Mouse (Mus musculus) urinary bladder, postnatal 10 days (tissue): ENCODE results near the gene Cx3cr1.

ENCODE experiments used
- DNase-seq: peaks from one replicate; pipeline ENCODE4 v3.0.0; 2022; ENCODE audit warnings: low spot score

Gene Cx3cr1

DNA sequence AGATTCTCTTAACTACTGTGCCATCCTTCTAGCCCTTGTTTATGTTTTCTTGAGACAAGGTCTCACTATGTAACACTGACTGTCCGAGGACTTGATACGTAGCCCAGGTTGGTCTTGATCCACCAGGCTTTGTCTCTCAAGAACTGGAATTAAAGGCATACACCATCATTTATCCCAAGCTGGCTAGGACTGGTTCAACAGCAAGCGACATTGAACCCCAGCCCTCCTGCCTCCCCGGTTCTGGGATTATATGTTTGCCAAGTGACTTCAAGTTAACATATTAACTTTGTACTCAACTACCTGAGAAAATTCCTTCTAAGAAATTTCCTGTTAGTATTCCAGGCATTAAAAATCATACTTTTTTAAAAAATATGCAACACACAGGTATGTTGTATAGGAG, 94.4 kb downstream of the Cx3cr1 start:
- no peak for DNase-seq

DNA sequence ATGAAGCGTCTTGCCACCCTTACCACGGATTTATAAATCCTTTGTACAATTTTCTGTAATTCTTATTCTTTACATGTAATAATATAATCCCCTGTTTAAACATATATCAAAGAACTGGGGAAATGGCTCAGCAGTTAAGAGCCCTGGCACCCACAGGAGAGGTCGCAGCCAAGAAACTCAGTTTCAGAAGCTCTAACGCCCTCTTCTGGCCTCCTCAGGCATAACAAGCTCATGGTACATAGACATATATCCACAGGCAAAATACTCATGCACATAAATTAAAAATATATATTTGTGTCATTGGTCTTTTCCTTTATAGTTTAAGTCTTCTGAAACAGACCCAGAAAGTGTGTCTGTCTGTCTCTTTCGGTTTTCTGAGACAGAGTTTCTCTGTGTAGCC, 95.1 kb downstream of the Cx3cr1 start:
- DNase-seq, result no peak

DNA sequence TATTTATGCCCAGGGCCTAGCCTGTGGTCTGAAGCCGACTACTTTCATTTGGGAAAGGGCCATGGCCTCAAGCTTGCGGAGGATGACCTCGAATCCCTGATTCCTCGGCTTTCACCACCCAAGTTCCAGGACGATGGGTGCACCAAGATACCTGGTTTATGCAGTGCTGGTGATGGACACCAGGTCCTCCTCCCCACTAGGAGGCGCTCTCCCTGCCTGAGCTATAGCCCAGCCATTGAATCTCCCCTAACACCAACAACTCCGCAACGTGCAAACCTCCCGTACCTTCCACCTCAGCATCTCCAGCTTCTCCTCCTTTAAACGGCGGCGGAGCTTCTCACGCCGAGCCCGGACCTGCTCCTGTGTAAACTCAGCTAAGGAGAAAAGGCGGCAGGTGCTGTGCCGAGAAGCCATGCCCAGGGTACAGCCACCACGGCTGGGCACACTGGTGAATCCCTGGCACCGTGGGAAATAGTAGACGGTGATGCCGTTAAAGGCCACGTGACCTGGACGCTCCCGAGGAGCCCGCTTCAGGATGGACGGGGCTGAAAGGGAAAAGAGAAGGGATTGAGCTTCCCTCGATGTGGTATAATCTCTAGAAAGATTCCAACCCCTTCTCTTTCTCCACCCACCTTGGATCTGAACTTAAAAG, 95.7 kb downstream of the Cx3cr1 start:
- DNase-seq, result no peak

DNA sequence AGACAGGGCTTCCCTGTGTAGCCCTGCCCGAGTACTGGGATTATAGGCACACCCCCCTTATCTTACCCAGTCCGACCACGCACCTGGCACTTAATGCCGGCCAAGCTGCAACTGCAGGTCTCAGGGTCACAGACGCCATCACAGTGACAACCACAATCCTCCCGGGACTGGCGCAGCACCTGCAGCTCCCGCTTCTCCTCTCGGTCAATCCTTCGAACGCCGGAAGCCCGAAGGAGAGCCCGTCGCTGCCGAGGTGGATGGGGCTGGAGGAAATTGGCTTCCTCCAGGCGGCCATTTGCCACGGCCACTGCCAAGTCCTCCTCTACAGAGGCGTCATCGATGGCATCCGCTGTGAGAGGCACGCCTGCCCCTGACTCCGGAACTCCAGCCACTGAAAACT, 96.4 kb downstream of the Cx3cr1 start:
- no peak for DNase-seq

GRCm38 (mm10) chr9:119972582-119972981, 97.1 kb downstream of the Cx3cr1 start:
- no peak for DNase-seq

- DNase-seq, result no peak
Measured at GRCm38 (mm10) chr9:119972166-119972565, 97.5 kb downstream of the Cx3cr1 start.

DNA sequence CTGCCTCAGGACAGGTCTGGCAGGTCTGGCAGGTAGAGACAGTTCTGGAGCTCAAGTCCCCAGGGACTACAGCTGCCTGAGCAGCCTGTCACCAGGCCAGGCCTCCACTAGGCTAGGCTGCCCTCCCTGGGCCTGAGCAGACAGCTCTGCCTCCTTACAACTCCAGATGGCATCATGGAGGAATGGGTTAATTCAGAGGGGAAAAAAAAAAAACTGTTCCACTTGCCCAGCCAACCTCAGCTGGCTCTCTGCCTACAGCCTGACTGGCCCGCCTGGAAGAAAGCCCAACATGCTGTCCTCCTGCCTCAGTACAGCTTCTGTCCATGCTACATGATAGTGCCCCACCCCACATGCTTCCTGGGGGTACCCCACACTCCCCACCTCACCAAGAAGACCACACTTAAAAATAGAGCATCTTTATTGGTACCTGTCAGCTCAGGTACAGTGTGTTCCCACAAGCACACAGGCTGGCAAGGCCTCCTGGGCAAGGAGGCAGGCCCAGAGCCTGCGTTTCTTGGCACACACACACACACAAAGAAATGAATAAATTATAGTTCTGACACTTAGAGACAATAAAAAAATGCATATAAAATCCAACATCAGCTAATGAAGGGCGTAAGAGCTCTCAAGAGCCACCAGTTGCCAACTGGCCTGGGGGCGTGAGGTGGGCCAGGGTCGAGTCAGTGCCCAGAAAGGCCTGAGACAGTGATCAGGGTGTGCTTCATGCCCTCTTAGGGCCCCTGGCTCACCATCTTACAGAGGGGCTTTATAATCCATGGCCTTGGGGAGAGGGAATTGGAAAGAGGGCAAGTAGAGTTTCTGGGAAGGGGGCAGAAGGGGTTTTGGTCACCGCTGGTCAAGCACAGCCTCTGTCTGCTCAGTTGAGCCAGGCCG, 98.7 kb downstream of the Cx3cr1 start:
- DNase-seq, result no peak

GRCm38 (mm10) chr9:119970221-119970620, 99.5 kb downstream of the Cx3cr1 start:
- DNase-seq, result no peak

DNA sequence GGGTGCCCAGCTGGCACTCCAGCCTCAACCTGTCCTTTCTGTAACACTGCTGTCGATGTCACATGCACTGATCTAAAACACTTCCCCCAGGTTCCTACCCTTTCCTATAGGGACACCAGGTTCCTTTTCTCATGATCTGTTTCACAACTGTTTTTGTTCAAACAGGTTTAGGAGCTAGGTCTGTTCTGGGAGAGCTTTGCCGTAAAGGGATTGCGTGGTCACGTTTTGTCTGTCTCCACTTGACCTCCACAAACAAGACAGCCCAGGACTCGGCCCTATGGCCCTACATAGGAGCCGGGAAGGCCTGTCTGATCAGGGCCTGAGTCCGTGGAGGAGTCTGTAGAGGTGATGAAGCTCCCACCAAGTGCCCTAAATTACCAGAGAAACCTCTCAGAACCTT, 99.9 kb downstream of the Cx3cr1 start:
- no peak for DNase-seq

DNA sequence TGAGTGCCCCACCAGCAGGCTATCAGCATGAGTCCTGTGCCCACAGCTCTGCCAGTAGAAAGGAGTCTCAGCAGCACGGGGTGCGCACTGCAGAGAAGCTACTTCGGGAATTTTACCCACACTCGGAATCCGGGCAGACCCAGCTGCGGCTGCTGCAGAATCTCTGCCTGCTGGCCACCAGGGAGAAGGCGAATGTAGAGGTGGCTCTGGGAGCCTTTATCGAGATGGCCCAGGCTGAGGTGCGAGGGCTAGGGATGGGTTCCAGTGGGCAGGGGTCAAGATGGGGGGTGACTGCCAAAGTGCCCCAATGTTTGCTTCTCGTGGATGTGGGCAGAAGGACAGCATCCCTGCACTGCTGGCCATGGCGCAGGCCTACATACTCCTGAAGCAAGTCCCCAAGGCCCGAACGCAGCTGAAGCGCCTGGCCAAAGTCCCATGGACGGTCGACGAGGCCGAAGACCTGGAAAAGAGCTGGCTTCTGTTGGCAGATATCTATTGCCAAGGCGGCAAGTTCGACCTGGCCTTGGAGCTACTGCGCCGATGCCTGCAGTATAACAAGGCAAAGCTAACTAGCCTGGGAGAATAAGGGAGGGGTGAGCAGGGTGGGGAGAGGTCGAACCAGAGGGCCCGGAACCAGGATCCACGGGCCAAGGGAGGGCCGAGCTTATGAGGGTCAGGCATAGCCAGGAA, 103.3 kb downstream of the Cx3cr1 start:
- no peak for DNase-seq

DNA sequence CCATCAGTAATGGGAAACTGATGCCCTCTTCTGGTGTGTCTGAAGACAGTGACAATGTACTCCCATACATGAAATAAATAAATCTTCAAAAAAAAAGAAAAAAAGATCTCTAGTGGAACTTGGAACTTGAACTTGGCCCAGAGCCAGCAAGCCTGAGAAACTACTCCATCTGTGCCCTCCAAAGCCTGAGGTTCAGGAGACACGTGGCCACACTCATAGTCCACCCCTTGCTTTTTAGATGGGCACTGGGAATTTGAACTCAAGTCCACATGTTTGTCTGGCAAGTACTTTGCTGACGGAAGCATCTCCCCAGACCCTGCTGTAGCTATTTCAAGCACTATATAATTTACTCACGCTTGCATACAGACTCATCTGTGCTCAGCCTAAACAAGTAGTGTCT, 104.5 kb downstream of the Cx3cr1 start:
- DNase-seq, result no peak

GRCm38 (mm10) chr9:119964206-119964605, 105.5 kb downstream of the Cx3cr1 start:
- DNase-seq, result no peak

DNA sequence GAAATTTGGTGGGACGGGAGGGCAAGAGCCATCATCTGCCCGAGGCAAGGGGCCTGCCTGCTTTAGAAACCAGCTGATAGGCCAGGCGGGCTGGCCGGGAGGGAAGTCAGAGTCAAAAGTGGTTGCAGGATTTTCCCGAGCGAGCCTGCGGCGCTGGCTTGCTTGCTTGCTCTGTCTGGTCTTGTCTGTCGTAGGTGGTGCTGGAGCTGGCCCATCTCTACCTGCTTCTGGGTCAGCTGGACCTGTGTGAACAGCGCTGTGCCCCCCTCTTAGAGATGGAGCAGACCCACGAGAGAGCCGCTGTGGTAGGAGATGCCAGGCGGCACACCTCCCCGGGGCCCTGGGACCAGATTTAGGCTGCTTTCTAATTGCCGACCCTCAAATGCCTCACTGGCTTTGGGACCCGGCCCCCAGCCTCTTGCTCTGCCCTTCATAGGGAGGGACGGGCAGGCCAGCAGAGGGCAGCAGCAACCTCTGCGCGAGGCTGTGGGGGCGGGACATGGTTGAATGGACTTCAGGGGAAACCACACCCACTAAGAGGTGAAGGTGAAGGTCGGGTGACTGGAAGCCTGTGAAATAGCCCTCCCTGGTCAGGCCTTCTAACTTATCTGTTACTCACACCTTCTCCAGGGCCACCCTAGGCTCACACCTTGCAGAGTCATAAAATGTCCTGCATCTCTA, 106.6 kb downstream of the Cx3cr1 start:
- DNase-seq, result no peak

GRCm38 (mm10) chr9:119962216-119962615, 107.5 kb downstream of the Cx3cr1 start:
- DNase-seq, result no peak

- no peak for DNase-seq
Measured at GRCm38 (mm10) chr9:119958835-119959234, 110.8 kb downstream of the Cx3cr1 start.

DNA sequence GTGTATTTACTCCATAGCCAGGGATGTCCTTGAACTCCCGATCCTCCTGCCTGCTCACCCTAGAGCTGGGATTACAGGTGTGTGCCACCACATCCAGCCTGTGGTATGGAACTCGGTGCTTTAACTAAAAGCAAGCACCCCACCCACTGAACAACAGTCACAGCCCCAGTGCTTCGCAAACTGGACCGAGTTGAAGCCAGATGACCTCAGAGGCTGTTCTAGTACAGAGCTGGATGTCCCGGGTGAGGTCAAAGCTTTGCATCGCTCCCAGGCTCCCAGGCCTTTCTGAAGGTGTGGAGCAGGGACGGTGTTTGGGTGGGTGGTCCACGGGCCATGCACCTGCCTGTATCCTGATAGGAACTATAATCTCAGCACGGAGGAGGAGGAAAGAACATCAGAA, 118.3 kb downstream of the Cx3cr1 start:
- no peak for DNase-seq

GRCm38 (mm10) chr9:119950434-119950833, 119.2 kb downstream of the Cx3cr1 start:
- no peak for DNase-seq

GRCm38 (mm10) chr9:119948804-119949203, 120.9 kb downstream of the Cx3cr1 start:
- DNase-seq, result no peak

DNA sequence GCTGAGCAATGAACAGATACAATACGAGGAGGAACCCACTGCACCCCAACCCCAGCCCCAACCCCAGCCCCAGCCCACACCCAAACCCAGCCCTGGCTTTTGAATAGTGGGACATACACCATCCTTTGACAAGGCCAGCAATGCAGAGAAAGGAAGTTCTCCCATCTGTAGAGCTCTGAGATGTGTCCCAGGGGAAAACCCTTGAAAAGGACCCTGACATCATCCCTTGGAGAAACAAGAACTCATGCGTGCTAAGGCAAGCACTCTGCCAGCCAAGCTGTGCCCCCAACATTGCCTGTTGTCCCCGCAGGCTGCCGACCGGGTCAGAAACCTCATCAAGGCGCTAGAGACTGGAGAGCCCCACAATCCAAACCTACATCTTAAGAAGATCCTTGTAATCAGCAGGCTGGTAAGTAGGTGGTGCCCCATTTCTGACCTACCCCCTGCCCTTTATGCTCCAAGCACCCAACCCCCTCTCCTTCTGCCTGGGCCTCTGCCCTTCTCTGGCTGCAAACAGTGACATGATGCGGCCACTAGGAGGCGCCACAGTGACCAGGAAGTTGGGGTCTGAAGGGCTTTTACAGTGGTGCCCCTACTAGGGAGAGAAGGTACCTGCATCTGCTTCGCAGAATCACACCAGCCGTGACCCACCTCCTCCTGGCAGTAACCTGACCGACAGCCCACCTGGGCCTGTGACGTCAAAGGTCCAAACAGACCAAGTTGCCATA, 124.3 kb downstream of the Cx3cr1 start:
- no peak for DNase-seq

- no peak for DNase-seq
Measured at GRCm38 (mm10) chr9:119943326-119943725, 126.4 kb downstream of the Cx3cr1 start.

GRCm38 (mm10) chr9:119941861-119942260, 127.8 kb downstream of the Cx3cr1 start:
- DNase-seq, result no peak

DNA sequence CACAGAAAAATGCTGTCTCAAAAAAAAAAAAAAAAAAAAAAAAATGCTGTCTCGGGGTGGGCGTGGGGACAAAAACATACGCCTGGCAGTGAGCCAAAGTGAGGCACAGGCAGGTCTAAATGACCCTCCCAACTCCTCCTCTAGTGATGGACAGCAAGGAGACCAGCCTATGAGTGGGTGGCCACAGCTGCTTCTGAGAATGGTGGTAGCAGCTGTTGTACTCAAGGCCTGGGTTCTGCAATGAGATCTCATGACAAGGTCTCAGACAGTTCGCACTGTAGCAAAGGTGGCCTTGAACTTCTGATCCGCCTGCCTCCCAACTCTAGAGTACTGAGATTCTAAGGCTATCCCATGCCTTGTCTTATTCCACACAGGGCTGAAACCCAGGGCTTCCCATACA, 128.3 kb downstream of the Cx3cr1 start:
- DNase-seq, result no peak
